Mouse (Mus musculus) lung, adult 2 months (tissue): ENCODE data around the gene Ryr1.

Source experiments
- CTCF ChIP-seq: fragments of 200-500 bp; IDR thresholded peaks from 2 replicates; pipeline ENCODE4 v1.5.1; 2011; ENCODE audit warnings: mild to moderate bottlenecking, low read length, control low read depth; ENCODE audit not compliant: insufficient read depth
- POLR2A ChIP-seq: fragments of 200-500 bp; IDR thresholded peaks from 2 replicates; pipeline ENCODE4 v1.6.1; 2011; ENCODE audit warnings: low read depth, mild to moderate bottlenecking, control low read depth, low read length, borderline replicate concordance; ENCODE audit errors: extremely low read depth

- TF ChIP-seq CTCF (no peak), POLR2A (peak; percentile 64; the same call in 1 of the 2 replicates)
Observed at GRCm38 (mm10) chr7:29155838-29156782, 31.1 kb upstream of the Ryr1 start, which contains the start of gene Fam98c.
